Mouse (Mus musculus) kidney, adult 18-20 months (tissue): ENCODE results near the gene Slc1a7.
A peak's percentile ranks its signal among the peaks of the same experiment; 100 is the strongest.

Source experiments
- DNase-seq: peaks from one replicate; pipeline ENCODE4 v3.0.0; 2021

Slc1a7 gene

DNA sequence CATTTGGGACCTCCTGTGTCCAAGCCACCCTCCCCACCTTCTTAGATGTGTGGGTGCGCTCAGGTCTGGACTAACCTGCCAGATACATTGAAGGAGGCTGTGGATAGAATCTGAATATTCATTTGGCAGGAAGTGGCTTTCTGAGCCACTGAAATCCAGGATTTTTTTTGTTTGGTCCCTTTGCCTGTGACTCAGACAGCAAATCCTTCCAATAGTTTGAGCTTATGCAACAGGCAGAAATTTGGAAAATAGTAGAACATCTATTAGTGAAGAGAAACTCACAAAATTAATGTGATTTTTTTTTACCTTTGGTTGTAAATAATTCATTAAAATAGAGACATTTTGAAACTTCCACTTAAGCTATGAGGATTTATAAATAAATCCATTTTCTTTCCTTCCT, 3.0 kb downstream of the Slc1a7 start:
- DNase-seq: no peak

DNA sequence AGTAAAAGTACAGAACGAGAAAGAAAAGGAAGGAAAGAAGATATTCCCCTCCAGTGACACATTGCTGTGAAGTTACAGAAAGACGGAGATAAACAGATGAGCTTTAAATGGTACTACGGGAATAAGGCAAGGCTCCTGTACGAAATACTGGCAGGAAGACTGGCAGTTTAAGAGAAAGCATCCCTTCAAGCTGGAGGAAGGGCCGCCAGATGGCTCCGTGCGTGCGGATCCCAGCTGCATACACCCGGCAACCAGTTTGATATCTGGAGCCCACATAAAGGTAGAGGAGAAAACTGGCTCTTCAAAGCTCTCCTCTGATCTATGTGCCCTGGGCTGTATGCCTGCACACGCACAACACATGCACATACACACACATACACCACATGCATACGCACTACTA, 6.4 kb downstream of the Slc1a7 start:
- DNase-seq: no peak

DNA sequence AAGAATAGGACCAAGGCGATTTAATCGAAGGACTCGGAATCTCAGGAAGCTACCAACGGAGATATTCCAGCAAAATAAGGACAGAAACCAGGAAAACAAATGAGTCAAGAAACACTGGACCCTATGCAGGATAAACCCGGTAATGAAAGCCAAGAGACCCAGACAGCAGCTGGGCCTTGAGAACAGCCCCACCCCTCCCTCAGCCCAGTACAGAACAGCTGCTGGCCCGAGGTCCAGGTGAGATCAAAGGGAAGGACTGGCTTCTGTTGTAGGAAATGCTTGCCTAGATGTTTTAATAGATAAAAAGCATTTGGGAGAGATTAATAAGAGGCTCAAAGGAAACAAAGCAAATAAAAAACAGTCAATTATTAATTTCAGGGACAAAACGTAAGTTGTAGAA, 6.9 kb downstream of the Slc1a7 start:
- DNase-seq: no peak

DNA sequence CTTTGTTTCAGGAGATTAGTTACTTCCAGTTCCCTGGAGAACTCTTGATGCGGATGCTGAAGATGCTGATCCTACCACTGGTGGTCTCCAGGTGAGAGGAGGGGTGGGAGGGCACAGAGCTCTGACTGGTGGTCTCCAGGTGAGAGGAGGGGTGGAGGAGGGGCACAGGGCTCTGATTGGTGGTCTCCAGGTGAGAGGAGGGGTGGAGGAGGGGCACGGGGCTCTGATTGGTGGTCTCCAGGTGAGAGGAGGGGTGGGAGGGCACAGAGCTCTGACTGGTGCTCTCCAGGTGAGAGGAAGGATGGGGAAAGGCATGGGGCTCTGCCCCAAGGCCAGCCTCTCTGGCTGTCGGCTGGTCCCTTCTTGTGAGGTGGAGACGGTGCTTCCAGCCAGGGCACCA, 9.5 kb downstream of the Slc1a7 start:
- DNase-seq: no peak

DNA sequence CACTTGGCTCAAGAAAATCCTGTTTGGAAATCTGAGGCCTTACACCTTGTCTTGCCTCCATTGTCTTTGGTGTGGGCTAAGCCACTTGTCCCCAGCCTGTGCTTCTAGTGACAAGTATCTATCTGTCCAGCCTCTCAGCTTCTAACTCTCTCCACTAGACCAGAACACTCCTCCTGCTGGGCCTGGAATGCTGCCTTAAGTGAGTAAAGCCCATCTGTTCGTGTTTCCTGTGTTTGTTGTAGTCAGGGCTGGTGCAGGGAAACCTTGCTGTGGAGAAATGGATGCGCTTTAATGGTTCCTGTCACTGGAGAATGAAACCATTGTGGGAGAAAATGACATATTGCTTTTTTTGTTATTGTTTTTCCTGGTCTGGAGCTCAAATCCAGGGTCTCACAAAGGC, 11.4 kb downstream of the Slc1a7 start:
- DNase-seq: no peak

DNA sequence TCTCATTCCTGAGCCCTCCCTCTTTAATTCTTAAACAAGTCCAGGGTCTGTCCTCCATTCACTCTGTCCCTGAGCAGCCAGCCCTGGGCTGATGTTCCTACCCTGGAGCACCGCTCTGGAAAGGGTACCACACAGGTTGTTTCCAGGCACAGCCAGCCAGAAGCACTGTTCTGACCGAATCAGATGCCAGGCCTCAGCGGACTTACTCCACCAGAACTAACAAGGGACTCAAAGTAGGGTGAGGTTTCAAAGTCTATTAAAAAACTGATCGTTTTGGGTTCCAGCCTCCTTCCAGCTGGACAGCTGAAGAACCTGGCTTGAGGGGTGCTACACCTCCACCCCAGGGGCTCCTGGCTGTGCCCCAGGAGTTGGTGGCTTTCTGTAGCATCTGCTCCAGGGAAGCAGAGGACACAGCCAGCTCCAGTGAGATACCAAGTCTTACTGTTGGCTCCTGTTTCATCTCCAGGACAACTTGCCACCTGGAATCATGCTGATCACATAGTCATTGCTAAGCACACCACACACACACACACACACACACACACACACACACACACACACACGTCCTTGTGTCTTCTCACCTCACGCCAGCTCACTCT, 12.0 kb downstream of the Slc1a7 start:
- no peak for DNase-seq

DNA sequence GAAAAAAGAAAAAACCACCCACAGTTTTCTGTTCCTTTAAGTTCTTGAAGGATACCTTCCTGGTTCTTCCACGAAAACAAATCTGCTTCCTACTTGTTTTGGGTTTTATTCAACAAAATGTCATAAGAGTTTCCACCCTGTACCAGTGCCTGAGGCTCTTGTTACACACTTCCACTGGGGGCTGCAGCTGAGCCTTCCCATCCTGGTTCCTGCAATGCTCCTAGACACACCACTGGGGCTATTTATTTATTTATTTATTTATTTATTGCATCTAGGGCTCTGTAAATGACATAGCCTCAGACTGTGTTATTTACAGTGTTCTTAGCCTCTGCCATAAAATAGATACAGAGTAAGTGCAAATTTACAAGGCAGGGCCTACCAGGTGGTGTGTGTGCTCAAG, 15.6 kb downstream of the Slc1a7 start:
- DNase-seq: no peak

DNA sequence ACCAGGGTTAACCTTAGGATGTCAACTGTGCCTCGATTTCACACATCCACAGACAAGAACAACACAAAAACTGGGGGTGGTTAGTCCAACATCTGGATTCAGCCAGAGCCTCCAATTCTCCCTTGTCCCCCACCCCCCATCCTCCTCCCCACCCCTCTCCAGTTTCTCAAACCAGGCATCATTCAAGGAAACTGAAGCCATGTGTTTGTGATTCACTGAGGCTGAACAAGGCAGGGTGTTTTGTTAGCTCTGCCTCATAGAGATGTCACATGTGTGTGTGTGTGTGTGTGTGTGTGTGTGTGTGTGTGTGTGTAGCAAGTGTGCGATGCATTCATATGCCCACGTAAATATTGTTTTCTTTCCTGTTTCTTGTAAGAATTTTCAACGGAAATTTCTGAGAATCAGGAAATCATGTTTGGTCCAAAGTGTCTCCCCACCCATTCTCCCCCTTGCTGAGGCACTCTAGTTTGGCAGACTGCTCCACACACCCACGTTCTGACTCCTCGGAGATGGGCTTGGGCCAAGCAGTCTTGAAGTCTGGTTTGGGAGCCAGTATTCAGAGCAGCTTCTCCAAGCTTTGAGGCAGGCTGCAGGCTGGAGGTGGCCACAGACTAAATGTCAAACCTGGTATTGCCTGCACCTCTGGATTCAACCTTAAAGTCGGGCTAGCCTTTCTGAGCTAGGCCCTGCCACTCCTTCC, 16.3 kb downstream of the Slc1a7 start:
- peak; percentile 44 for DNase-seq

DNA sequence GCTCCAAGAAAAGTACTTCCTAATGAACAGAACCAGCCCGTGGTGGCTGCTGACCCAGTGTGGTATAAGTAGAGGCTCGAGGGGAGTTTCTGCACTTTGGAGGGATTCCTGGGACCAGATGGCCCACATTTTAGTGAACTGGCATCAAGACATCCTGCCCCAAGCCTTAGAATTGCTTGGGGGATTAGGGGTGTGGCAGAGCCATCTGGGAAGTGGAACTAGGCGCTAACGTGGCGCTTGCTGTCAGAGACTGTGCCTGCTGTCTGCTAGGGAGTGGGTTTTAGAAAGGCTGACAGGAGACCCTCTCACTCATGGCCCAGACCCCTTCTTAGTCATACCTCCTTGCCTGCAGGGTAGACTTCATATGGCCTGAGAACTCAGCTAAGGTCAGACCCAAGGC, 17.7 kb downstream of the Slc1a7 start:
- DNase-seq: no peak

DNA sequence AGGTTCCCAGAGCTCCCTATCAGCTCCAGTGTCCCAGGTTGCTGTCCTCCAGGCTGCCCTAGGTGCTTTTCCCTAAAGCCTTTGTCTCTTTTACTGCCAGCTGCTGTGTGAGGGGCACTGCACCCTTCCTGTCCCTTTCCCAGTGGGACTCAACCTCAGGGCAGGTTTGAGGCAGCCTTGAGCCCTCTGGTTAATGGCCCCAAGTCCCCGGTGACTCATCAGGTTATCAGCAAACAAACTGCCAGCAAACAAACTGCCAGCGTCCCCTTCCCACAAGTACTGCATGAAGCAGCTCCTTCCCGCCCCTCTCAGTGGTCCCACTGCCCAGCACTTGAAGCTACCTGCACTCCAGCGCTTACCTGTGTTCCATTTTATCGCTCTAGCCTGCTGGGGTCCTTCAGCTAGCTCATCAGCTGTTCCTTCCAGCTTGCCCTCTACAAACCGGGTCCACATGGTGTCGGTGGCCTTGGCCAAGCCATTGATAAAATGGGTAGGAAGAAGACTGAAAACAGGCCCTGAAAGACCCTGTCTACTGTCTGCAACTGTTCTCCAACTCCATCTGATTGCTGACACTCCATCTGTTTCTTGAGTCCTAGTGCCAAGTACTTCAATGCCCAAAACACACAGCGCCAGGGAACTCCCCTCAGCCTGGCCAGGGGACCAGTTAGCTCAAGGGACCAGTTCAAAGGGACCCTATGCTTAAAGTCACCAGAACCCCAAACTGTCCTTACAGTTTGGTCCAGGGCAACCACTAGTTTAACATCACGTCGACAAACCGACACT, 18.4 kb downstream of the Slc1a7 start:
- DNase-seq: no peak

DNA sequence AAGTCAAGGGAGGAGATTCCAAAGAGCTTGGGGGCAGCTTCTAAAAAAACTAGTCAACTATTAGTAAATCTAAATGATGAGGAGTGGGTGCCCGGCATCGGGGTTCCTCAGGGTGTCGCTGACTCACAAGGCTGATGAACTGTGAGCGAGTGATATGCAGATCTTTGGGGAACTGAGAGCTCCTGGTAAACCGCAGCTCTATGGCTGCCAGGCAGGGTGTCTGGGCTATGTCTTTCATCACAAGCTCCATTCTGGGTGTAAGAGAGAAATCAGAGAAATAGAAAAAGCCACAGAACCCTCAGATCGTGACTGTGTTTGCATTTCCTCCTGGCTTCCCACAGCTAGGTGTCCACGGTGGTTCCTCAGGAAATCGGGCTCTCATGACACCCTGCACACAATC, 20.8 kb downstream of the Slc1a7 start:
- DNase-seq: no peak

DNA sequence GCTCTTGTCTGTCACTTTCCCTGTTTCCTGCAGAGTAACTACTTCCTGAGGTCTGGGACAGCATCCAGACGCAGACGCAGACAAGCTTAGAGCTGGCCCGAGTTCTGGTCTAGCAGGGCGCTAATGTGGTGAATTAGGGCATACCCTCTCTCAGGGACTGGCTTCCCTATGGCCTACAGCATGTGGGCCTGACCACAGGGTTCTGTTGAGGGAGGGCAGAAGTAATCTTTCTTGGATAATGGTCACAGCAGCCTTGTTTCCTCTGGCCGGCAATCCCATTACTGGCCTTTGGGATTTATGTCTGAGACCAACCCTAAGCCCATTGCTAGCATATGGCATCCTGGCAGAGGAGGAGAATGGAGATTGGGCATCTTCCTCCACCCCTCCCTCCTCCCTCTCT, 22.7 kb downstream of the Slc1a7 start:
- DNase-seq: no peak

DNA sequence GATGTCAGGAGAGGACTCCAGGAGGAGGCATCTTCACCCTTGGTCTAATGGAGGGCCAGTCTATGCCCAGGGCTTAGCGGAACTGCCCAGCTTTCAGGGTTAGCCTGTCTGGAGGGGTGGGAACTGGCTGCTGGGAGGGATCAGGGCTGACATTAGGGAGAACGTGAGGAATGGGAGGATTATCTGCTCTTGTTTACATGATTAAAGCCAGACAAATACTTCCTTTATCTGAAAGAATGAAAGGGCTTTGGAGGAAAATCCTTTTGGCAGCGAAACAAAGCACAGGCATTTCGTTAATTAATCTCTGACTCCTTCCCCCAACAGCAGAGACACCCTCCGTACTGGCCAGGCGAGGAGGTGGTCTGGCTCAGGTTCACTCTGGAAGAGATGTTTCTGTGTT, 23.7 kb downstream of the Slc1a7 start:
- no peak for DNase-seq

DNA sequence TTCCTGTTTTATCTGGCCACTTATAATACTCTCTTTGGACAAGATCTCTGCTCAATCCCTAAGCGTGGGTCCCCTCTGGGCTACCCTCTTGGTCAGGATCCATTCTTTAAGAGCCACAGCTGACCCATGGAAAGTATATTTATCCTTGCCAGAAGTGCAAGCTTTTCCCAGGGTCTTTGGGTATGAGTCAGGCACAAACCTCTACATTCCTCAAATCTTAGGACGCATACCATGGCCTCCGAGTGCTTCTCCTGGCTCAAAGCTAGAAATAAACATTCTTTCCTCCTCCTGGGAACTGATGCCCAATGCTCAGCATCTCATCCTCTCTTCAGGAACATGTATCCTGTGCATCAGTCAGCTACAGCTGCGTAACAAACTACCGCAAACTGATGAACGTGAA, 26.9 kb downstream of the Slc1a7 start:
- DNase-seq: no peak

DNA sequence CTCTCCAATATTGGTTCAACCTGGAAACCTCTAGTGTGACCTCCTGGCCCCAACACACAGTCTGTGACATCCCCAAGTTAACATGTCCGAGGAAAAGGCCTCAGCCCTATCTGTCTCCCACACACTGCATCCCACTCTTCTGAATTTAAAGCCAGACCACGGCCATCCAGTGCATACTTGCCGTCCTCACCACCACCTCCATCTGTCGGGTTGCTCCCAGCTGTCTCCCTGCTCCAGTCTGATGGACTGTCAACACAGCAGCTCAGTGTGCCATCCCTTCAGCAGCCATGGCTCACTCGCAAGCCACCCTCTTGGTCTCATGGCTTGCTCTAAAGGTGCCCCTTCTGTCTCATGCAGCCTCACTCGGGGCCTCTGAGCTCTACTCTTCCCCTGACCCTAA, 27.6 kb downstream of the Slc1a7 start:
- no peak for DNase-seq

DNA sequence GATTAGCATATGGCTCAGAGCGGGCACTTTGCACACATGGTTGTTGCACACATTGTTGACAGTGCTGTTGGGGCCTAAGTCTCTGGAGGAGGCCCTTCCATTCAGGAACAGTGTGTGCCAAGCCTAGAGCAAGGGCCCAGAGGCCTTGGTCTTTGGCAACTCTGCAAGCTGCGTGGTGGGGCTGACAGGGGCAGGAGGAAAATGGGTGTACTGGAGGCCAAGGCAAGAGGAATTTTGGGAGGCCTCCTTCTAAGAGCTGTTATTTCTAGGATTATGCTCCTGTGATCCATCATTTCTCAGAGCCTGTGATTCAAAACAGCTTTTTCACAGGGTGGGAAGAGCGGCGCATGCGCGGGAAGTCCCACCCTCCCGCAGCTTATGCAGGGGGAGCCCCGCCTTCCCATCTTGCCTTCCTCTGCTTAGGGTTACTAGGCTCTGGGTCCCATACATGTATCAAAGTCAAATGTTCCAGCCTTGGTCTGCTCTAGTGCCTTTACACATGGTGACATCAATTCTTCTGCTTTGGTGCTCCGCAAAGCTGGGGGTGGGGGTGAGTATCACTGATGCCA, 28.4 kb downstream of the Slc1a7 start:
- DNase-seq: no peak

DNA sequence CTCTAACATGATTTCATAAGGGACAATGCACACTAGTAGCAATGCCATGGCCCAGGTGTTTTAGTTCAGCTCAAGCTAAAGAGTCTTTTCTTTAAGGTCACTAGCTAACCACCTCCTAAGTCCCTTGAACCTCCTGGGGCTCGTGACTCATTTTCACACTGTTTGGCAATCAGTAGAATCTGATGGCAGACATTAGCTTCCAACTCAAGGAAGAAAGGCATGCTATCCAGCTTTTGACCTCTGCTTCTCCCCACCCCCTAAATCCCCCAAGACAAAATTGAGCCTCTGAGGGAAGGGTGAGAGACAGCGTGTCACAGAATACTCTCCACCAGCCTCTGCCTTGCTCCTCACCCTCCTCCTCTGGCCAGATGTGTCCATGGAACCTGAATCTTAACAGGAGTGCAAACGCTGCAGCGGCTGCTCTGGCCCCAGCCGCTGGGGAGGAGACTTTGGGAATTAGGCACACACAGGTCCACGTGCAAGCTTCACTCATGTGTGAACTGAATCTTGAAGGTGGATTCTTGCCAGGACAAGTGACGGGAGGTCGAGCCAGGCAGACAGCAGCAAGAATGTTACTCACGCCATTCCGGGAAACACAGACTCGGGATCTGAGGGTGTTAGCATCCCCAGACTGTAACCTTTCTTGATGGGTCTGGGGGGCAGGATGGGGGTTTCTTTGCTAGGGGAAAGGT, 30.7 kb downstream of the Slc1a7 start:
- peak; percentile 72 for DNase-seq

DNA sequence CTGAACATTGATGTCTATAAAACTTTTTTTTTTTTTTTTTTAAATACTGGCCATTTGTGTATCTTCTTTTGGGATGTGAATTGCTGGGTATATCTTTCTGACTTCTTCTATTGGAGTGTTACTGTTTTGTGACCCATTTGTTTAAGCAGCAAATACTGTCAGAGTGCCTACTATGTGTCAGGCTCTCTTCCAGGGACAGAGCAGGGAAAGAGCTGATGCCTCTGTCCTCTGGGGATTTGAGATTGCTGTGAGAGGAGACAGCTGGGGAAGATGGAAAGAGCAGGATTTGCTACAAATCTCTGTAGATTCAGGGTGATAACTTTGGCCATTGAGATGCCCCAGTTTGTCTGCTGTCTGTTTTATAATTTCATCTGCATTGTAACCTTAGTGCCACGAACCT, 31.2 kb downstream of the Slc1a7 start:
- no peak for DNase-seq

DNA sequence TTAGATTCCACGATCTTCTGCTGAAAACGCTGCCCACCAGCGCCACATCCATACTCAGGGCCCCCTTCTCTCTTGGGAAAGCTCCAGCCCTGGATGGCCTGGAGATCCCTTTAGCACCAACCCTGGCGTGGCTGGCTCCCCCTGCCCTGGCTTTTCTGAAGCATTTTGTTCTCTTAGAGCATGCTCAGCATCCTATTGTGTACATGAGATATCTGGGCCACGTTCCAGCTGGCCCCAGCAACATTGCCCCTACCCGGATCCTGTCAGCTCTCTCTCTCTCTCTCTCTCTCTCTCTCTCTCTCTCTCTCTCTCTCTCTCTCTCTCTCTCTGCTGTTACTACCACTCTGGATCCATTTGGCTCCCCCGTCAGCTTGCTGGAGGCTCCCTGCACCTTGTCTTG, 37.2 kb downstream of the Slc1a7 start:
- DNase-seq: no peak

DNA sequence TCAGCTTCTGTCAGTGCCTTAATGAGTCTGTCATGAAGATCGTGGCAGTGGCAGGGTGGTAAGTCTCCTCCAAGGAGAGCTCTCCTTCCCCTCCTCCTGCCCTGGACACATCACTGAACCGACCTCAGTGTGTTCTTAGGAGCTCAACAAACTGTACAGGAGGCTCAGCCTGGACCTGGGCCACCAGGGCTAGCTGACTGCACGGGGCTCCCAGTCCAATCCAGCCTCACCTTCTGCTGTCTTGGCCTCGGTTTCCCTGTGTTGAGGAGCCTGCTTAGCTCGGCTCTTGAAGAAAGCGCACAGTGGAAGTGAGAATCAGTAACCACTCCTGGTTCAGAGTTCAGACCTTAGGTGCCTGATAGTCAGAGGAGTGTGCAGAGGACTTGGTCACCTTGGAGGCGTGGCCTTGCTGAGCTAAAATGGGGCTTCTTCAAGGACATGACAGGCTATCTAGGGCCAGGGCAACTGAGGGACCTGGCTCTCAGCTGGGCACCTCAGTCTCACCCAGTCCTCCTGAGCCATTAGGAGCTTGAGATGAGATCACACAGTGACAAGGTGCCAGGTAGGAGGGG, 39.5 kb downstream of the Slc1a7 start:
- no peak for DNase-seq

DNA sequence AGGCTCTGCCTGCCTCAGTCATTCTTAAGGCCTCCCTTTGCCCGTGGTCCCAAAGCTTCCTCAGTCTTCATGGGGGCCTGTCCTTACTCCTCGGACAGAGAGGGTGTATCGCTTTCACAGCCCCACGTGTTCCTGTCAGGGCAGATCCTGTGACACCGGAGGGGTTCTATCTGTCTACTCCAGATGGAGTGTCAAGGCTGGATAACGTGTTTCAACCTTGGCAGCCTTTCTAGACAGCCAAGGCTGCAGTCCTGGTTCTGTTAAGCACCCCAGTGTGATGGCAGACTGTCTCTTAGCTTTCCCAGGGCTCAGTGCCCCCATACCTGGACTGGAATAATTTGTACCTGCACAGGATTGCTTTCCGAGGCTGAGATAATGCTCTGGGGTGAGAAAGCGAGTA, 40.4 kb downstream of the Slc1a7 start:
- no peak for DNase-seq

DNA sequence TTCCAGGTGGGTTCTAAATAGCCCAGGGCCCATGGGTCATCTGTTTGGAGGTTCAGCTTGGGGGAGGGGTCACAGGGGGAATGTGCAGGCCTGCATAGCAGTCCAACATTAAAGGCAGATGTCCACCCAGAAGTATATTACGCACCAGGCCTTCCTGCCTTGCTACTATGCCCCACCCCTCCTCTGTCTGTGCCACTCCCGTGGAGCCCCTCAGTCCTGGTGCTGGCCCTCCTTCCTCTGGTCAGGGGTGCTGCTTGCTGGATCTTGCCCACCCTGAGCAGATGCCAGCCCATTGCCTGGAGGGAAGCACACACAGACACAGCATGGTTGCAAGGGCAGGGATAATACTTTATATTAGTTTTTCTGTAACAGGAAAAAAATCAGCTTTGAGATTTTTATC, 46.3 kb downstream of the Slc1a7 start:
- DNase-seq: no peak
